Mouse (Mus musculus) embryonic facial prominence, embryonic 12.5 days (tissue): ENCODE data around the gene 4921504E06Rik. TPM values are rescaled to one million over a fixed set of nuclear protein-coding genes. Genes with fewer than 3 reads are reported as not detected.

ENCODE experiments used
- ATAC-seq: fragments of 200-750 bp; cut with Nextera tagmentation; 2 replicates; pipeline ENCODE4 v1.8.0; 2017; ENCODE audit not compliant: insufficient number of reproducible peaks, insufficient read depth, low FRiP score, low TSS enrichment
- H3K27ac ChIP-seq: fragments of 300-500 bp; sonication (generic); 2 replicates; pipeline ENCODE4 v1.5.1; 2016; ENCODE audit warnings: mild to moderate bottlenecking
- H3K27me3 ChIP-seq: fragments of 300-500 bp; sonication (generic); 2 replicates; pipeline ENCODE4 v1.6.1; 2016; ENCODE audit warnings: mild to moderate bottlenecking, moderate library complexity
- H3K36me3 ChIP-seq: fragments of 300-500 bp; sonication (generic); 2 replicates; pipeline ENCODE4 v1.6.1; 2016; ENCODE audit warnings: mild to moderate bottlenecking
- H3K4me1 ChIP-seq: fragments of 300-500 bp; sonication (generic); 2 replicates; pipeline ENCODE4 v1.6.1; 2016
- H3K4me2 ChIP-seq: fragments of 300-500 bp; sonication (generic); replicated peaks from 2 replicates; pipeline ENCODE4 v1.6.1; 2016; ENCODE audit warnings: mild to moderate bottlenecking, moderate library complexity
- H3K4me3 ChIP-seq: fragments of 300-500 bp; sonication (generic); 2 replicates; pipeline ENCODE4 v1.5.1; 2016; ENCODE audit warnings: mild to moderate bottlenecking
- H3K9ac ChIP-seq: fragments of 300-500 bp; sonication (generic); 2 replicates; pipeline ENCODE4 v1.6.1; 2016; ENCODE audit warnings: mild to moderate bottlenecking, moderate library complexity
- H3K9me3 ChIP-seq: fragments of 300-500 bp; sonication (generic); 2 replicates; pipeline ENCODE4 v1.6.1; 2016; ENCODE audit warnings: mild to moderate bottlenecking, moderate library complexity
- WGBS: fragments of 180-500 bp; shearing (Covaris S2); methylation state at CpG from one replicate; pipeline ENCODE4 v1.1.7; 2016; 5-methylcytosine and 5-hydroxymethylcytosine counted together
- polyA plus RNA-seq: library from polyadenylated mRNA; unstranded; fragments of >200 nt; fragmentation: Nextera tagmentation; extraction: Ambion mirVana; gene quantifications from 2 replicates; pipeline ENCODE4 v1.2.1, GENCODE M21; 2016

Gene 4921504E06Rik
- polyA plus RNA-seq, 1 experiment from 2014 or later: not detected

DNA sequence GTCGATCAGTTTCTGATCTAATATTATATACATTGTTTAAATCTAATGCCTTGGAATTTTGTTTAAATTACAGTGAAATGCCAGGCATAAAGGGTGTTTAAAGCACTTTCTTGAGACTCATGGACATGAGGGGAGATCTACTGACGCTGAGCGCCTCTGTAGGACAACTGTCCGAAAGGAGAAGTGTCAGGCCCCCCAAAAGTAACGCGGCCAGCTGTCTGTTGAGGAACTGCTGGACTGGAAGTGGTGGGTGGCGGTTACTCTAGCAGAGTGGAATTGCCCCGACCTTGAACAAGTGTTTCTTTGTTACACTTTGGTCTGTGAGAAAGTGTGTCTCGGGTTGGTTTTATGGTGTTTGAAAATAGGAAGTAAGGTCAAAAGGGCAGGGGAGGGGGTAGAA, 109.4 kb downstream of the 4921504E06Rik start:
- Histone ChIP-seq H3K9ac (no peak overlapping the region), H3K27ac (no peak overlapping the region), H3K4me2 (no peak overlapping the region), H3K36me3 (no peaks in the 10 kb centered on the region), H3K4me1 (peaks cover 16% of the 10 kb centered on the region; the same call in 1 of the 2 replicates), H3K4me3 (no peak overlapping the region), H3K9me3 (no peaks in the 10 kb centered on the region), H3K27me3 (peaks cover 89% of the 10 kb centered on the region)
- ATAC-seq: no peak
- WGBS: 3% methylated on average over 9 of the region's 9 CpGs

- 3% methylated on average over 41 of the region's 41 CpGs for WGBS
- Histone ChIP-seq H3K27me3 (peaks cover 86% of the 10 kb centered on the region), H3K27ac (no peak overlapping the region), H3K4me3 (no peak overlapping the region; the same call in 1 of the 2 replicates), H3K9me3 (no peaks in the 10 kb centered on the region), H3K36me3 (no peaks in the 10 kb centered on the region), H3K9ac (no peak overlapping the region), H3K4me1 (peaks cover 11% of the 10 kb centered on the region), H3K4me2 (peak overlapping the region; percentile 3; the same call in 1 of the 2 replicates)
- ATAC-seq: peak; percentile 74; the same call in 1 of the 2 replicates
These were observed 121.9 kb downstream of the 4921504E06Rik start for GRCm38 (mm10) chr2:19431614-19432323.

GRCm38 (mm10) chr2:19431186-19431585, 122.5 kb downstream of the 4921504E06Rik start:
- Histone ChIP-seq H3K4me3 (peak overlapping the region; percentile 5; the same call in 1 of the 2 replicates), H3K27me3 (peaks cover 91% of the 10 kb centered on the region), H3K27ac (no peak overlapping the region), H3K9ac (no peak overlapping the region), H3K4me2 (peak overlapping the region; percentile 33; the same call in 1 of the 2 replicates), H3K9me3 (no peaks in the 10 kb centered on the region), H3K36me3 (no peaks in the 10 kb centered on the region), H3K4me1 (peaks cover 11% of the 10 kb centered on the region)
- WGBS: 1% methylated on average over 18 of the region's 18 CpGs
- 0 out of 2 replicates have a peak, but pooled peaks have one; percentile 41 for ATAC-seq

DNA sequence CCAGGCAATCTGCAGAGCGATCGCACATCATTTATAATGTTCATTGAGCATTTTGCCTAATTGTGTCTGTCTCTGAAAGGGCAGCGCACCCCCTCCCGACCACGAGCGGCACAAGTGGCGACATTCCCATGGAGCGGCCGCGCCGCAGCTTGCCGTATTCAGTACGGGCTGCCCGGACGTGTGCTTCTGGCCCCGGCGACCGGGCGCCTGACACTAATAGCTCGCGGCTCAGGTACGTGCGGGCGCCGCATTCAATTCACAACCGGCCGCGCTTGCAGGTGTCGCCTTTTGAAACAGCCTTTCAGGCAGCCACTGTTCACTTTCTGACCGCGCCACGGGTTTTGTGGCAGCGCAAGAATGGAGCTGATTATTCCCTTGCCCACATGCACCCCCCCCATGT, 123.0 kb downstream of the 4921504E06Rik start:
- Histone ChIP-seq H3K4me2 (peak overlapping the region; percentile 33; the same call in 1 of the 2 replicates), H3K27ac (no peak overlapping the region), H3K36me3 (no peaks in the 10 kb centered on the region), H3K4me3 (peak overlapping the region; percentile 5; the same call in 1 of the 2 replicates), H3K4me1 (peaks cover 11% of the 10 kb centered on the region), H3K9me3 (no peaks in the 10 kb centered on the region), H3K9ac (no peak overlapping the region), H3K27me3 (peaks cover 89% of the 10 kb centered on the region)
- no peak for ATAC-seq
- 1% methylated on average over 33 of the region's 33 CpGs for WGBS

DNA sequence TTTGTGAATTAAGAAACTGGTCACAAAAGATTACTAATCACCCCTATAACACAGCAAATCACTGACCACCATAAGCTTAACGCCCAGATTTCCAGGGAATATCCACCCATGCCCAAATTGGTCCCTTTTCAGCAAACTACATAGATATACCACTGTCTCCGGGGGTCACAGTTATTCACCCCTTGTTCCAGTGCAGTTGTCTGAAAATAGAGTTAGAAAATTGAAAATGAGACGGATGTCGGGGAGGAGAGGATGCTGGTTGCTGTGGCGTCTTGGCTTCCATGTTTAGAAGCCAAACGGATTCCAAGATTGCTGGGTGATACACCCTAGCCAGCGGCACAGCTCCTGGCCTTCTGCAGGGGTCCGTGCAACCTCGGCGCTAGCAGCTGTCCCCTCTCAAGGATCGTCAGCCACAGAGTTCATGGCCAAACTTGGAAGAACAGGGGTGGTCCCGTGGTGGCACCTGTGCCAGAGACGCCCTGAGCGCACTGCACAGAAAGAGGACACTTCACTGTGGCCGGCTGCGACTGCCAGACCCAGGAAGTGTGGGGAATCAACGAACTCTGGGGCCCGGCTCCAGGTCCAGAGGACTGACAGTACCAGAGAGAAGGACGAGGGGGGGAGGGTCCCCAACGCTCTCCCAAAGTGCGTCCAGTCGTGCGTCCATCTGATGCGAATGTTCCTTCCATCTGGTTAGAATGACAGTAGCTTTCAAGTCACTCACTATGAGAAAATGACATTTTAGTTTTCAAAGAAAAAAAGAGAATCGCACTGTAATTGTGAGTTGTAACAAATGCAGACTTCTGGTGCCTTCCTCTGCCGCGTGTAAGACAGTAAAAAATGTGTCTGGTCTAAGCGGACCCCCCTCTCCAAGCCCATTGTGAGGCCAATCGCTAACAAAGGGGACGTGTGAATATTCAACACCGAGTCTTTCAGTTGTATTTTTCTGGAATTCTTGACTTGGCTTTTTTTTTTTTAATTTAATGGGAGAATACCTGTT, 123.7 kb downstream of the 4921504E06Rik start:
- Histone ChIP-seq H3K9ac (no peak overlapping the region), H3K4me3 (no peak overlapping the region), H3K27me3 (peaks cover 83% of the 10 kb centered on the region), H3K4me1 (peaks cover 11% of the 10 kb centered on the region), H3K4me2 (no peak overlapping the region), H3K36me3 (no peaks in the 10 kb centered on the region), H3K27ac (no peak overlapping the region), H3K9me3 (no peaks in the 10 kb centered on the region)
- 4% methylated on average over 31 of the region's 31 CpGs for WGBS
- no peak for ATAC-seq

DNA sequence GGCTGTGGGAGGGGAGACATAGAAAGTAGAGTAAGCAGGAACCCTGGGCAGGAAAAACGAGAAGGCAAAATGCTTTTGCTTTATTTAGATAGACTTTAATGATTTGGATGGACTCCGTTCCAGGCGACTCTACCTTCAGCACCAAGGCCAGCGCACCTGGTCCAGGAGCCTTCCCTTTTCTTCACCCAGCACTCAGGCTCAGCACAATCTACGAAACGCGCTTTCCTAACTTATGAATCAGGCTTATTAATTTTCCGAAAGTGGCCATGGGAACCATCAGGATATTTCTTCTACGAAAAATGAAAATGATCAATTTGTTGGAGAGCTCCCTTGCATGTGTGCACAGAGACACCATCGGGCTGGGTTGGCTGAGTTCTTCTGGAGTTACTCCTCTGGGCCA, 124.7 kb downstream of the 4921504E06Rik start:
- 7% methylated on average over 10 of the region's 10 CpGs for WGBS
- Histone ChIP-seq H3K27ac (no peak overlapping the region), H3K9ac (no peak overlapping the region), H3K4me3 (no peak overlapping the region), H3K4me1 (peaks cover 11% of the 10 kb centered on the region), H3K4me2 (no peak overlapping the region), H3K9me3 (no peaks in the 10 kb centered on the region), H3K36me3 (no peaks in the 10 kb centered on the region), H3K27me3 (peaks cover 79% of the 10 kb centered on the region)
- no peak for ATAC-seq

DNA sequence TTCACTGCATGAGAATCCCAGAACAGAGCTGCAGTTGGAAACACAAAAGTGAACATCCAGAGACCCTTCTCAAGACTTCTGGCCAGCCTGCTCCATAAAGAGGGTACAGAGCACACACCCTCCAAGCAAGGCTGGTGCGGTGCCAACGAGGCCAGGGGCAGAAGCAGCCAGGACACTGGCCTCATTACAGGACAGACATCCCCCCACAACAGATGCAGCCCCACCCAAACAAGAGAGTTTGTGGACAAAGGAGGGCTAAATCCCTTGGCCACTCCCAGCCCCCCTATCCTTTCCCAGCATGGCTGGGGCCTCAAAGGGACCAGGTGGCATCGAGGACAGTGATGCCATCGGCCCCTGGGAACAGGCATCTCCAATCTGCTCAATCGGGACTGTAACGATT, 130.6 kb downstream of the 4921504E06Rik start:
- Histone ChIP-seq H3K36me3 (no peaks in the 10 kb centered on the region), H3K4me1 (no peaks in the 10 kb centered on the region), H3K4me3 (no peak overlapping the region), H3K9me3 (no peaks in the 10 kb centered on the region), H3K27ac (no peak overlapping the region), H3K9ac (no peak overlapping the region), H3K27me3 (peaks cover 33% of the 10 kb centered on the region), H3K4me2 (no peak overlapping the region)
- ATAC-seq: no peak
- whole genome bisulfite sequencing: 78% methylated on average over 6 of the region's 6 CpGs

DNA sequence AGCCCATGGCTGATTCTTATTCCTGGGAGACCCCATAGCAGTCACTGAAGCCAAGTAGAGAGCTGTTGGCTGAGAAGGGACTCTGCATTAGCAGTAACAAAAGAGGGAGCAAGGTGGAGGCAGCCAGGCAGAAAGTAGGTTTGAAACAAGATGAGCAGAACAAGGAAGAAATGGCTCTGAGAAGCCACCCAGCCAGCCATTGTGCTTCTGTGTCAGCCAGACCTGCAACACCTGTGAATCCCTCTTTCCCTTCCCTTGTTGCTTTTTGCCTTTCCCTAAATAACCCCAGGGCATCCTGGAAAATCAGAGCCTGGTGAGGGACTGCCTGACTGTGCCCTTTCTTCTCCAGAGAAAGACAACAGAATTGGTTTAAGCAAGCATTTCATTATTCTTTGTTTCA, 131.5 kb downstream of the 4921504E06Rik start:
- H3K27ac ChIP-seq: no peak overlapping the region
- H3K27me3 ChIP-seq: peaks cover 29% of the 10 kb centered on the region
- H3K36me3 ChIP-seq: no peaks in the 10 kb centered on the region
- no peak overlapping the region for H3K4me2 ChIP-seq
- no peaks in the 10 kb centered on the region for H3K9me3 ChIP-seq
- H3K9ac ChIP-seq: no peak overlapping the region
- ATAC-seq: no peak
- H3K4me1 ChIP-seq: no peaks in the 10 kb centered on the region
- no peak overlapping the region for H3K4me3 ChIP-seq

DNA sequence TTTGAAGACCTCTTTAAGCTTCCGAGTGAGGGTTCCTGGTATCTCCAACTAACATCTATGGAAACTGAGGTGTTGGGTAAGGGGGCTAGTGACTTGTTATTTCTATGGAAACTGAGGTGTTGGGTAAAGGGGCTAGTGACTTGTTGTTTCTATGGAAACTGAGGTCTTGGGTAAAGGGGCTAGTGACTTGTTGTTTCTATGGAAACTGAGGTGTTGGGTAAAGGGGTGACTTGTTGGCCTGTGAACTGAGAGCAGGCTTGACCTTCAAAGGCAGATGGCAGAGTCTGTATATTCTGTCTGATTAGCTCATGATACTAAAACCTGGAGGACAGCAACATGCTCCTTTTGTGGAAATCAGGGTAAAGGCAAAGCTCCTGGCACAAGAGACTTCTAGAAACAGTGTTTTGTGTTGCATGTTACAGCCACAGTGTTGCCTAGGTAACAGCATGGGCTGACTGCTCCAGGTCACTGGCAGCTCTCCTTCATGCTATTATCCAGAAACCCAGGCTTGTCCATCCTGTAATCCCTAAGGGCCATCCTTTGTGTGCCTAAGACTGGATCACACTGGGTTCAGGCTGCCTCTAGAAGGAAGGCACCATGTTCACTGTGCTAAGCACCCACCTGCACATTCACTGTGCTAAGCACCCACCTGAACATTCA, 133.9 kb downstream of the 4921504E06Rik start:
- ATAC-seq: no peak
- Histone ChIP-seq H3K9ac (no peak overlapping the region), H3K36me3 (no peaks in the 10 kb centered on the region), H3K4me2 (no peak overlapping the region), H3K27me3 (peaks cover 14% of the 10 kb centered on the region), H3K9me3 (no peaks in the 10 kb centered on the region), H3K27ac (no peak overlapping the region), H3K4me1 (no peaks in the 10 kb centered on the region), H3K4me3 (no peak overlapping the region)
- WGBS: 81% methylated on average over 1 of the region's 1 CpGs

DNA sequence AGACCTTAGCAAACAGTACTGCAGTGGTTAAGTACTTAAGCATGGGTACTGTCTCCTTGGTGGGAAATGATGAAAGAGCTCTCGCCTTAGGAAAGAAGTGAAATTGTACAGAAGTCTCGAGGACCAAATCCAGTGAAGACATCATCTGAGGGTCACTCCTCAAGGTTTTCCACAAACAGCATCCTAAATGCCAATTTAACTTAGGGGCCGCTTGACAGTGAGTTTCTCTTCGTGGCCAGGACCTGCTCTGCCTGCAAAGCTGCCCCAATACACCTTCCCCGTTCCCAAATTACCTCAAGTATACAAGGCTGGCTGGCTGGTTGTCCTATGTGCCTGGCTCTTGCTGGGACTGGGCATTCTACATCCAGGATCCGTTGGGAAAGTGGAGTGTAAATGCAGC, 137.6 kb downstream of the 4921504E06Rik start:
- Histone ChIP-seq H3K9me3 (no peaks in the 10 kb centered on the region), H3K9ac (no peak overlapping the region), H3K27ac (no peak overlapping the region), H3K4me1 (no peaks in the 10 kb centered on the region), H3K27me3 (peaks cover 2% of the 10 kb centered on the region; the same call in 1 of the 2 replicates), H3K4me2 (no peak overlapping the region), H3K4me3 (no peak overlapping the region), H3K36me3 (no peaks in the 10 kb centered on the region)
- no peak for ATAC-seq
- WGBS: 75% methylated on average over 6 of the region's 6 CpGs

DNA sequence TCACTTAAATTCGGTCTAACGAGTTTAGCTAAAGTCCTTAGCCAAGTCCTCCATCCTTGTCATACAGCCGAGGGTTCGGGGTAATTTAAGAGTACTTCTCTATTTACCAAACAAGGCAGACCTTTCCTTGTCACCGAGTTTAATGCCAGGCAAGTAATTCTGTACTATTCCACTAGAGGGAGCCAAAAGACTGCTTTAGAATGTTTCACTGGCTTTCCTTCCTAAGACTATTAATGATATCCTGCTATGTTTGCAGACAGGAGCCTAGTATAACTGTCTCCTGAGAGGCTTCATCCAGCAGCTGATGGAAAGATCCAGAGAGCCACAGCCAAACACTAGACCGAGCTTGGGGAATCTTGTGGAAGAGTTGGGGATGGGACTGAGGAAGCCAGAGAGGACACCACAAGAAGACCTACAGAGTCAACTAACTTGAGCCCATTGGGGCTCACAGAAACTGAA, 138.6 kb downstream of the 4921504E06Rik start:
- H3K27ac ChIP-seq: no peak overlapping the region
- peak overlapping the region; percentile 49 for H3K4me2 ChIP-seq
- no peaks in the 10 kb centered on the region for H3K9me3 ChIP-seq
- peaks cover 2% of the 10 kb centered on the region; the same call in 1 of the 2 replicates for H3K27me3 ChIP-seq
- H3K4me3 ChIP-seq: peak overlapping the region; percentile 20; the same call in 1 of the 2 replicates
- H3K36me3 ChIP-seq: no peaks in the 10 kb centered on the region
- WGBS: 2% methylated on average over 6 of the region's 6 CpGs
- ATAC-seq: no peak
- no peak overlapping the region for H3K9ac ChIP-seq
- no peaks in the 10 kb centered on the region for H3K4me1 ChIP-seq
